Mouse (Mus musculus) small intestine, adult 2 months (tissue): ENCODE results near the gene Gm42878.

ENCODE experiments used
- CTCF ChIP-seq: fragments of 200-500 bp; IDR thresholded peaks from 2 replicates; pipeline ENCODE4 v1.5.1; 2012; ENCODE audit warnings: low read depth, mild to moderate bottlenecking, control low read depth, inconsistent platforms, low read length, moderate library complexity, mixed read lengths; ENCODE audit not compliant: insufficient replicate concordance, insufficient read length; ENCODE audit errors: extremely low read depth
- POLR2A ChIP-seq: fragments of 200-500 bp; IDR thresholded peaks from 2 replicates; pipeline ENCODE4 v1.6.1; 2012; ENCODE audit warnings: low read depth, mild to moderate bottlenecking, control low read depth, inconsistent platforms, low read length, moderate library complexity

GRCm38 (mm10) chr5:121472411-121472810 is 72.9 kb downstream of the Gm42878 start:
- no peak for TF ChIP-seq CTCF
- no peak for TF ChIP-seq POLR2A
